Mouse (Mus musculus): Measurements from ENCODE around the gene Cat. TPM values are rescaled to one million over a fixed set of nuclear protein-coding genes. Genes with fewer than 3 reads are reported as not detected.
A peak's percentile ranks its signal among the peaks of the same experiment; 100 is the strongest.

Gene Cat
- 101 and 110 TPM in 2 replicates for polyA plus RNA-seq (2016; fragmentation: Nextera tagmentation; extraction: Ambion mirVana)

DNA sequence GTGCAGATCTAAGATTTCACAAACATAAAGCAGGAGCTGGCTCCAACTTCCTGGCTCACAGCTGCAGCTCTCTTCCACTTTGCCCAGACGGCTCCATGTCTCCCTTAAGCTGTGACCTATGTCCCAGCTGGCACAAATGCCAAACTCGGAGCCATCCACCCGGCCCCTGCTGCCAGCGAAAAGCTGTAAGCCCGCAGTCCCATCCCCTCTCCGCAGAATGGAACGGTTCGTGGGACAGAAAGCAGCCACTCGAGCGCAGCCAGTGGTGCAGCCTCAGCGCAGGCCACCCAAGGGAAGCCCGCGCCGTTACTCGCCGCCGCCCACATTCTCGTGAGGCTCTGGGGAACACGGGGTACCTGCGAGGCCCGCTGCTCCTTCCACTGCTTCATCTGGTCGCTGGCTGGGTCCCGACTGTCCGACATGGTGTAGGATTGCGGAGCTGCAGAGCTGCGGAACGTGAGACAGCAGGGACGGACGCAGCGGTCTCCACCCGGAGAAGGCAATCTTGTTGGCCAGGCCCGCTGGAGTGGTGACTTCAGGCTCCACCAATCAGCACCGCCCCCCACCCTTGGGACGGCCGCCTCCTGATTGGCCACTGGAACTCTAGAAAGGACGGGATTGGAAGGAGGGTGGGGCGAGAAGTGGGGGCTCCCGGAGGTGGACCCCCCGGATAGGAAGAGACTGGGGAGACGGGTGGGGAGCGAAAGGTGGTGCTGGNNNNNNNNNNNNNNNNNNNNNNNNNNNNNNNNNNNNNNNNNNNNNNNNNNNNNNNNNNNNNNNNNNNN lies at the start of gene Cat:
Gene Cat, minus strand, starts transcription at position 544 of the 785 bp plus-strand sequence.
- peak within 1 kb of the TSS; percentile 58 for H3K4me2 ChIP-seq (replicated peaks)
- H3K9ac ChIP-seq (replicated peaks), result peak within 1 kb of the TSS; percentile 88
- WGBS, result under 1% methylated on average over 41 of the region's 41 CpGs
- H3K27ac ChIP-seq (replicated peaks), result peak within 1 kb of the TSS; percentile 96
- no peaks in the 10 kb centered on the region for H3K27me3 ChIP-seq
- H3K4me1 ChIP-seq, result peaks cover 18% of the 10 kb centered on the region
- H3K36me3 ChIP-seq, result no peaks in the 10 kb centered on the region
- peak; percentile 99 for ATAC-seq (ENCODE audit: low FRiP score, low read depth)
- peak within 1 kb of the TSS; percentile 81 for H3K4me3 ChIP-seq
- no peaks in the 10 kb centered on the region for H3K9me3 ChIP-seq

GRCm38 (mm10) chr2:103525596-103525995 lies 40.6 kb upstream of the Cat start:
- no peak overlapping the region for H3K27ac ChIP-seq (replicated peaks)
- 91% methylated on average over 1 of the region's 1 CpGs for WGBS
- H3K4me3 ChIP-seq, result no peak overlapping the region
- H3K4me2 ChIP-seq (replicated peaks), result no peak overlapping the region
- H3K9me3 ChIP-seq, result no peaks in the 10 kb centered on the region
- H3K9ac ChIP-seq (replicated peaks), result no peak overlapping the region
- H3K4me1 ChIP-seq, result no peaks in the 10 kb centered on the region
- ATAC-seq (ENCODE audit: low FRiP score, low read depth), result no peak
- H3K27me3 ChIP-seq, result no peaks in the 10 kb centered on the region
- H3K36me3 ChIP-seq, result no peaks in the 10 kb centered on the region

- WGBS, result 73% methylated on average over 1 of the region's 1 CpGs
- H3K4me3 ChIP-seq, result no peak overlapping the region
- H3K4me1 ChIP-seq, result no peaks in the 10 kb centered on the region
- H3K27me3 ChIP-seq, result no peaks in the 10 kb centered on the region
- H3K9me3 ChIP-seq, result no peaks in the 10 kb centered on the region
- H3K27ac ChIP-seq (replicated peaks), result no peak overlapping the region
- no peak for ATAC-seq (ENCODE audit: low FRiP score, low read depth)
- H3K4me2 ChIP-seq (replicated peaks), result no peak overlapping the region
- H3K9ac ChIP-seq (replicated peaks), result no peak overlapping the region
- H3K36me3 ChIP-seq, result no peaks in the 10 kb centered on the region
These were observed 31.5 kb upstream of the Cat start for GRCm38 (mm10) chr2:103516472-103516871.

GRCm38 (mm10) chr2:103515513-103516180 lies 30.7 kb upstream of the Cat start:
- no peaks in the 10 kb centered on the region for H3K9me3 ChIP-seq
- no peak overlapping the region for H3K4me2 ChIP-seq (replicated peaks)
- no peaks in the 10 kb centered on the region for H3K27me3 ChIP-seq
- no peak for ATAC-seq (ENCODE audit: low FRiP score, low read depth)
- H3K9ac ChIP-seq (replicated peaks), result no peak overlapping the region
- no peak overlapping the region for H3K27ac ChIP-seq (replicated peaks)
- 81% methylated on average over 6 of the region's 6 CpGs for WGBS
- no peaks in the 10 kb centered on the region for H3K36me3 ChIP-seq
- no peak overlapping the region for H3K4me3 ChIP-seq
- H3K4me1 ChIP-seq, result no peaks in the 10 kb centered on the region

DNA sequence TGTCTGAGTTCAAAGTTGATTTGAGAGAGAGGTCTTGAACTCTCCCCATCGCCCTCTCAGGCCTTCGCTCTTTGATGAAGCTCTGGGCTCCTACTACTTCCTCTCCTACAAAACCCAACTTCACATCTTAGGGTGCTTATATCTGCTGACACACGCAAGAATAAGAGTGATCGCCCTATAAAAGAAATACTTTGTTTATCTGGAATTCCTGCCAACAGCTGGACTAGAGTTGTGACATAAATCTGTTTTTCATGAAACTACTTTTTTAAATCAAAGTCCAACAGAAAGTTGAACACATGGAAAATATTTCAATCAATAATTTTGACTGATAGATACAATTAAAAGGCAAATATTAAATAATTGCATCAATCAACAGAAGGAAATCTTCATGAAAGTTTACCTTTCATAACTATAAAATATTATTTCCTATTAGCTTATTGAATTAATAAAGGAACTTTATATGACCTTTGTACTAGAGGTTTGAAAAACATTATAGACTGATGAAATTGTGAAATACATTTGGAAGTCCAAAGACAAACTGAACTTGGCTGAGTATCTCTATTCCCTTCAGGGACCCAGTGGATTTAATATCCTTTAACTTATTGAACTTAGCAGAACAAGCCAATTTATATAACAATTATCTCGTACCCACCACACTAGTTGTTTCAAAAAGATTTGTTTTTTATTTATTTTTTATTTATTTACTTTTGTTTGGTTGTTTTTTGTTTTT lies 27.3 kb upstream of the Cat start:
- Histone ChIP-seq H3K4me3 (no peak overlapping the region), H3K4me2 (replicated peaks) (no peak overlapping the region), H3K9ac (replicated peaks) (no peak overlapping the region), H3K36me3 (no peaks in the 10 kb centered on the region), H3K27ac (replicated peaks) (no peak overlapping the region), H3K27me3 (no peaks in the 10 kb centered on the region), H3K9me3 (no peaks in the 10 kb centered on the region), H3K4me1 (no peaks in the 10 kb centered on the region)
- 89% methylated on average over 5 of the region's 5 CpGs for WGBS
- no peak for ATAC-seq (ENCODE audit: low FRiP score, low read depth)

DNA sequence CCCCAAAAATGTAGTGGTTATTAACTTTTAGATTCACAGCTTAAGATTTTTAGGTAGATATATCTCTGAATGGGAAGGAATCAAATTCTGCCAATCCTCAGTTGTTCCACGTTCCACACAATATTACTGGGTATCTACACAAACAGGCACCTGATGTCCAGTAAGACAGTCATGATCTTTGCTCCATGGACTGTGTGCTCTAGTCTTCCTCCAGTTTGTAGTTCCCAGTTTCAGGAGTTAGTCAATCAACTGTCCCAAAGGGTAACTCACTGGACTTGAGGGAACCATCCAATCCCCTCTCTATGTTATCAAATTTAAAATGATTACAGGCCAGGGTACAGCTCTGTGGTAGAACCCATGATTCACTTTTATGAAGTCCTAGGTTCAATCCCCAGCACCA lies 26.7 kb upstream of the Cat start:
- 94% methylated on average over 1 of the region's 1 CpGs for WGBS

GRCm38 (mm10) chr2:103511042-103511441 lies 26.1 kb upstream of the Cat start:
- H3K36me3 ChIP-seq, result no peaks in the 10 kb centered on the region
- 100% methylated on average over 1 of the region's 1 CpGs for WGBS
- no peaks in the 10 kb centered on the region for H3K9me3 ChIP-seq
- ATAC-seq (ENCODE audit: low FRiP score, low read depth), result no peak
- no peaks in the 10 kb centered on the region for H3K27me3 ChIP-seq
- H3K9ac ChIP-seq (replicated peaks), result no peak overlapping the region
- H3K27ac ChIP-seq (replicated peaks), result no peak overlapping the region
- H3K4me2 ChIP-seq (replicated peaks), result no peak overlapping the region
- H3K4me3 ChIP-seq, result no peak overlapping the region
- no peaks in the 10 kb centered on the region for H3K4me1 ChIP-seq

More for the DNA sequence above, 26.7 kb upstream of the Cat start:
- Histone ChIP-seq H3K9me3 (no peaks in the 10 kb centered on the region), H3K9ac (replicated peaks) (no peak overlapping the region), H3K36me3 (no peaks in the 10 kb centered on the region), H3K4me1 (no peaks in the 10 kb centered on the region), H3K4me3 (no peak overlapping the region), H3K27ac (replicated peaks) (no peak overlapping the region), H3K4me2 (replicated peaks) (no peak overlapping the region), H3K27me3 (no peaks in the 10 kb centered on the region)
- no peak for ATAC-seq (ENCODE audit: low FRiP score, low read depth)

DNA sequence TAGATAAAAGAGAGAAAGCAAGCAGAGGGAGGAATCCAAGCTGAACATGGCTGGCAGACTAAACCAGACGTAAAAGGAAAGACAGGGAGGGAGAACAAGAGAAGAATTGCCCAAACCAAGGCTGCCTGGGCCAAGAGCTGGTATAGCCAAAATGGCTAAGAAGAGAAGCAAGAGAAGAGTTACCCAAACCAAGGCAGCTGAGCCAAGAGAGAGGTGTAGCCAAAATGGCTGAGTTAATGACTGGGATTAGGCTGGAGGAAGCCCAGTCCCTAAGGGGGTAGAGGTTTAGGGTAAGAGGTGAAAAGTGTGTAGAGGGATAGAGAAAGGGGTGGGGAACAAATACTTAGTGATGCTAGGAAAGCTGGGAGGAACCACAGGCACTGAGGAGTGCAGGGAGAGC lies 22.7 kb upstream of the Cat start:
- no peaks in the 10 kb centered on the region for H3K36me3 ChIP-seq
- no peak overlapping the region for H3K4me2 ChIP-seq (replicated peaks)
- ATAC-seq (ENCODE audit: low FRiP score, low read depth), result no peak
- no peak overlapping the region for H3K9ac ChIP-seq (replicated peaks)
- no peaks in the 10 kb centered on the region for H3K27me3 ChIP-seq
- H3K4me3 ChIP-seq, result no peak overlapping the region
- 100% methylated on average over 1 of the region's 1 CpGs for WGBS
- H3K9me3 ChIP-seq, result peaks cover 4% of the 10 kb centered on the region; the same call in 1 of the 2 replicates
- no peaks in the 10 kb centered on the region for H3K4me1 ChIP-seq
- H3K27ac ChIP-seq (replicated peaks), result no peak overlapping the region

DNA sequence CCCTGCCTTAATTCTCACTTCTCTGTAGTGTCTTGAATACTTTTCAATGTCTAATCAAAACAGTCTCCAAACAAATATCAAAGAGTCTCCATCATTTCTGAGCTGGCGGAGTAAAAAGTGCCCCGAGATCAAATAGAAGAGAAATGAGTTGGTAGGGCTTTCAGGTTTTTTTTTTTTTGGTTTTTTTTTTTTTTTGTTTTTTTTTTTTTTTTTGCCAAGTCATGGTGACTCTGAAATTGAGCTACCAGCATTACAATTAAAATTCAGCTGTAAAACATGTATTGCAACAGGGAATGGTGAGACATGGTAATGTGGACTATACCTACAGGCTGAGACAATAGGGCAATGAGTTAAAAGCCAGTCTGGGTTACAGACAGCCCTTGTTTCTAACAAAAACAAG lies 21.0 kb upstream of the Cat start:
- no peaks in the 10 kb centered on the region for H3K4me1 ChIP-seq
- no peaks in the 10 kb centered on the region for H3K27me3 ChIP-seq
- no peak overlapping the region for H3K4me2 ChIP-seq (replicated peaks)
- no peak overlapping the region for H3K9ac ChIP-seq (replicated peaks)
- 92% methylated on average over 2 of the region's 2 CpGs for WGBS
- no peak for ATAC-seq (ENCODE audit: low FRiP score, low read depth)
- H3K9me3 ChIP-seq, result peaks cover 4% of the 10 kb centered on the region; the same call in 1 of the 2 replicates
- no peaks in the 10 kb centered on the region for H3K36me3 ChIP-seq
- H3K27ac ChIP-seq (replicated peaks), result no peak overlapping the region
- H3K4me3 ChIP-seq, result no peak overlapping the region

DNA sequence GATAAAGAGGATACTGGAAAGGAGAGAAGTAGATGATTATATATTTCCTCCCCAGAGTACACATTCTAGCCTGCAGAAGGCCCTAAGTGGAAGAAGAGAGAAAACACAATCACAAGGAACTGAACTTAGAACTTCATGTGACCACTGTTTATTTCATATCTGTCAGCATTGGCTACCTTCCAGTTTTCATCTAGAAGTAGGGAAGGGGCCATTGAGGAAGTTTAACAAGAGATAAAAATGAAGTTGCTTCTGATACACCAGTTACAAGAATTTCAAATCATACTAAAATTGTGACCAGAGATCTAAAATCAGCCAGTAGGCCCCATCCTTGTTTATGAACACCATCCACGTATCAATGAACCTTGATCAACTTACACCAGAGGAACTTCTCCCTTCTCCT lies 19.5 kb upstream of the Cat start:
- Histone ChIP-seq H3K27me3 (no peaks in the 10 kb centered on the region), H3K4me2 (replicated peaks) (no peak overlapping the region), H3K36me3 (no peaks in the 10 kb centered on the region), H3K4me1 (no peaks in the 10 kb centered on the region), H3K9ac (replicated peaks) (no peak overlapping the region), H3K9me3 (peaks cover 4% of the 10 kb centered on the region; the same call in 1 of the 2 replicates), H3K27ac (replicated peaks) (no peak overlapping the region), H3K4me3 (no peak overlapping the region)
- no peak for ATAC-seq (ENCODE audit: low FRiP score, low read depth)
- 89% methylated on average over 1 of the region's 1 CpGs for WGBS

DNA sequence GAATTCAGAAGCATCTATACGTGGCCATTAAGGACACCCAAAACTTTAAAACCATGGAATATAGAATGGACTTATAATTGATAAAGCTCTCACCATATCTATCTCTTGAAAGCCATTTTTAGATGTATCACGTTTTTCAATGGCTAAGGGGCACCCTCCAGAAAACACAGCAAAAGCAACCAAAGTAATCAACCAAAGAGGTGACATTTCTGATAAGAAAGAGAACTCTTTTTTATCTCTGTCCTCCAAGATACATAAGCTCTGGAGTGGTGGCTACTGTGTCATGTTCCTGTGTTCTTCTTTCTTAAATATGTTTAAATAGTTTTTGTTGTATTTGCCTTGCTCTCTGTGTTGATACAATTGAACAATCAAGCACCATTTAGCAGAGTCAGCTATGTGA lies 15.8 kb upstream of the Cat start:
- ATAC-seq (ENCODE audit: low FRiP score, low read depth), result no peak
- H3K4me1 ChIP-seq, result no peaks in the 10 kb centered on the region
- peaks cover 4% of the 10 kb centered on the region; the same call in 1 of the 2 replicates for H3K9me3 ChIP-seq
- no peak overlapping the region for H3K4me3 ChIP-seq
- no peak overlapping the region for H3K4me2 ChIP-seq (replicated peaks)
- no peak overlapping the region for H3K9ac ChIP-seq (replicated peaks)
- H3K36me3 ChIP-seq, result no peaks in the 10 kb centered on the region
- H3K27ac ChIP-seq (replicated peaks), result no peak overlapping the region
- no peaks in the 10 kb centered on the region for H3K27me3 ChIP-seq
- 70% methylated on average over 2 of the region's 2 CpGs for WGBS

Measured in midbrain, embryonic 12.5 days (tissue).